Mouse (Mus musculus) heart, postnatal 25 days (tissue): ENCODE measurements around the gene Filip1. TPM values are rescaled to one million over a fixed set of nuclear protein-coding genes. Genes with fewer than 3 reads are reported as not detected.
A peak's percentile ranks its signal among the peaks of the same experiment; 100 is the strongest.
"Not testable (repeated sequence)": the region's sequence is repeated elsewhere in the genome, so short reads cannot be mapped to it uniquely, and the experiment has no call there.

ENCODE experiments used
- DNase-seq: peaks from one replicate; pipeline ENCODE4 v3.0.0; 2022; ENCODE audit warnings: low spot score
- intact Hi-C: fragments of 180-260 bp; cut with DNase I; formaldehyde crosslinking; loops from one replicate; pipeline ENCODE4 v1.15.1; 2025
- total RNA-seq, 2 experiments: library from RNA; stranded (reverse); gene quantifications; 2 replicates each; pipeline ENCODE4 v1.2.3; 2021

Gene Filip1
- total RNA-seq, result 100 to 1,000 TPM; 122 to 129 TPM

DNA sequence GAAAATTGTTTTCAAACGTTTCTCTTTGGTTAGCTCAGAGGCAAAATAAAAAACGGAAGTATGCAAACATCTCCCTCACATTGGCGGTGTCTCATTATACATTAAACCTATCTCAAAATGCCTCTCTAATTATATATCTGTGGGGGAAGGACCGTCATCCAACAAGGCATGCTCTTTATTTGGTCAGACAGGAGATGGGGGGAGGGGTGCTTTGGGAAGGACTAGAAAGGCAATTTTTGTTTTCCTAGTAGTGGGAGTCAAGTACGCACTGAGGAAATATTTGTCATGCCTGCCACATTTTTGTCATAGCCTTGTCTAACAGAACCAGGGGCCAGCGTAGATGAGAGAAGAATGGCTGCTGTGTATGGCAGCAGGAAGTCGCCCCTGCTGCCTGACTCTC is at the start of gene Filip1:
Gene Filip1, minus strand, starts transcription at position 101 of the 400 bp plus-strand sequence.
- DNase-seq, result no peak
- intact Hi-C loops, result no loop called here

GRCm38 (mm10) chr9:80057690-80058089 is 45.0 kb upstream of the Filip1 start:
- DNase-seq, result no peak
- intact Hi-C loops, result no loop called here

DNA sequence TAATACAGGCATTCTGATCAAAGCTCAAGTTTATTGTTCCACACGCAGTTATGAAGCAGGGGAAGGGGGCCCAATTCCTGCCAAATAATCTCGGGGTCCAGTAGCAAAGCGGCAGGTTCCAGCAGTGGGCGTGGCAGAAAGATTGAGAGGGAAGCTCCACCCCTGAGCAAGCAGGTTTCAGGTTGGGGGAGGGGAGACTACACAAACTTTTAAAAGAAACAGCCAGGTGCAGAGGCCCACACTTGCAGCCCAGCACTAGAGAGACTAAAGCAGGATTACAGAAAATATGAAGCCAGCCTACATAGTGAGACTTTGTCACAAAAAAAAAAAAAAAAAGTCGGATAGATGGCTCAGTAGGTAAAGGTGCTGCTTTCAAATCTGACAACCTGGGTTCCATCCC is 40.3 kb upstream of the Filip1 start:
- intact Hi-C loops, result no loop called here
- no peak for DNase-seq

- DNase-seq, intact Hi-C loops: not testable (repeated sequence)
These were observed 36.6 kb upstream of the Filip1 start for GRCm38 (mm10) chr9:80049271-80049670.

GRCm38 (mm10) chr9:80044301-80044700 is 31.6 kb upstream of the Filip1 start:
- intact Hi-C loops, DNase-seq: not testable (repeated sequence)

DNA sequence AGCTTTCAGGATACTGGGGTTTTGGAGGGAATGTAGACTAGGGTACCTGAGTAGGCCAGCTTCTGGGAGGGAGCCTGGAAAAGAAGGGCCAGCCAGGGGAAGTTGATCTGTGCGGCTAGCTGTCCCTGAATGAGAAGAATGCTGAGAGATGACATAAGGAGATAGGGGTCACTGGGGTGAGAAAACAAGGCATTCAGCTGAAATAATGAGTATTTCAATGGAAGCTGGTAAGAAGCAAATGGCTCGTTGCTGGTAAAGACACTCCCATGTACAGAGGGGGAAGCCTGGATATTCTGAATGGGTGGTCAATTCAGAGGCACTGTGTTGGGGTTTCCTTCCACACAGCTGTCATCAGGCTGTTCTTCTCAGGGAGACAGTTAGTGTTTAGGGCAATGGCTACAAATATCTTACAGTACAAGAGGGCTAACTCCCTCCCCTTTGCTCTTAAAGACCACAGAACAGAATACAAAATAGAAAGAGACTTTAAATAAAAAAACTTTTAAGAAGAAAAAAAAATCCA is 26.7 kb upstream of the Filip1 start:
- DNase-seq, result no peak
- intact Hi-C loops, result no loop called here

DNA sequence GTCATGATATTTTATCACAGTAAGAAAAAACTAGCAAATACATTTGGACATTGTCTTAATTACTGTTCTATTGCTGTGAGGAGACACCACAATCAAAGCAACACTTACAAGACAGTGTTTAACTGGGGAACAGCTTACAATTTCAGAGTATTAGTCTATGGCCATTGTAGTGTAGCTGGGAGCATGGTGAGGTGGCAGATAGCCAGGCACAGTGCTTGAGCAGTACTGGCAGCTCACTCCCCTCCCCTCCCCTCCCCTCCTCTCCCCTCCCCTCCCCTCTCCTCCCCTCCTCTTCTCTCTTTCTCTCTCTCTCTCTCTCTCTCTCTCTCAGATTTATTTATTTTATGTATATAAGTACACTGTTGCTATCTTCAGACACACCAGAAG is 25.3 kb upstream of the Filip1 start:
- no peak for DNase-seq
- intact Hi-C loops, result no loop called here

- no peak for DNase-seq
- intact Hi-C loops, result no loop called here
These were observed 24.8 kb upstream of the Filip1 start for GRCm38 (mm10) chr9:80037262-80037996.

- intact Hi-C loops, result no loop called here
- no peak for DNase-seq
These were observed 13.9 kb upstream of the Filip1 start for GRCm38 (mm10) chr9:80026581-80027021.

- intact Hi-C loops, result no loop called here
- DNase-seq, result peak; percentile 10
These were observed 13.4 kb upstream of the Filip1 start for GRCm38 (mm10) chr9:80026017-80026416.

DNA sequence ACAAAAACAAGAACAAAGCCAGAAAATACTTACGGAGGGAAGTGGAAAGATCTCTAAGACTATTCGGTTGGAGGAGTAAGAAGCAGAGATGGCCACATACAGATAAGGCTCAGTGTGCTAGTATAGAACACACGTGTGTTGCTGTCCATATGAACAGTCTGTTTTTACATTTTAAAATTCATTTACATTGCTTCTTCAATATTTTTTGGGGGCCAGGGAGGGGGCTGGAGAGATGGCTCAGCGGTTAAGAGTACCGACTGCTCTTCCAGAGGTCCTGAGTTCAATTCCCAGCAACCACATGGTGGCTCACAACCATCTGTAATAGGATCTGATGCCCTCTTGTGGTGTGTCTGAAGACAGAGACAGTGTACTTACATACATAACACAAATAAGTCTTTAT is 12.7 kb upstream of the Filip1 start:
- intact Hi-C loops, DNase-seq: not testable (repeated sequence)

DNA sequence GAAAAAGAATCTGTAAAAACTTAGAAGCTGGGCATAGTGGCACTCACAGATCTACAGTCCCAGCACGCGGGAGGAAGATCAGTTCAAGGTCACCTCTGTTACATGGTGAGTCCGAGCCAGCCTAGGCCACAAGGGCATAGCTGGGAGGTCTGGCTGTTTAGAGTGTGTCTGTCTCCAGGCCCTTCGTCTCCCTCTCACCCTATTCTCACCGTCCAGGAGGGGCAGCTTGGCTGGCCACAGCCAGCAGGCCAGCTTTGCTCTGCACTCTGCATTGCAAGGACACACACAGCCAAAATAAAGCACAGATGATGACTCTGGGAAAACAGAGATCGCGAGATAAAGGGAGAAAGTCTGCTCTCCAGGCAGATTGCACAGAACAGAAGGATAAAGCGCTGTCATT is 10.2 kb upstream of the Filip1 start:
- DNase-seq, result no peak
- intact Hi-C loops, result no loop called here

- intact Hi-C loops, result no loop called here
- no peak for DNase-seq
These were observed 9.0 kb upstream of the Filip1 start for GRCm38 (mm10) chr9:80021648-80022047.

GRCm38 (mm10) chr9:80020429-80020828 is 7.8 kb upstream of the Filip1 start:
- no peak for DNase-seq
- intact Hi-C loops, result no loop called here

GRCm38 (mm10) chr9:80012016-80012415 is 635 bp downstream of the Filip1 start:
- DNase-seq, result no peak
- intact Hi-C loops, result no loop called here

DNA sequence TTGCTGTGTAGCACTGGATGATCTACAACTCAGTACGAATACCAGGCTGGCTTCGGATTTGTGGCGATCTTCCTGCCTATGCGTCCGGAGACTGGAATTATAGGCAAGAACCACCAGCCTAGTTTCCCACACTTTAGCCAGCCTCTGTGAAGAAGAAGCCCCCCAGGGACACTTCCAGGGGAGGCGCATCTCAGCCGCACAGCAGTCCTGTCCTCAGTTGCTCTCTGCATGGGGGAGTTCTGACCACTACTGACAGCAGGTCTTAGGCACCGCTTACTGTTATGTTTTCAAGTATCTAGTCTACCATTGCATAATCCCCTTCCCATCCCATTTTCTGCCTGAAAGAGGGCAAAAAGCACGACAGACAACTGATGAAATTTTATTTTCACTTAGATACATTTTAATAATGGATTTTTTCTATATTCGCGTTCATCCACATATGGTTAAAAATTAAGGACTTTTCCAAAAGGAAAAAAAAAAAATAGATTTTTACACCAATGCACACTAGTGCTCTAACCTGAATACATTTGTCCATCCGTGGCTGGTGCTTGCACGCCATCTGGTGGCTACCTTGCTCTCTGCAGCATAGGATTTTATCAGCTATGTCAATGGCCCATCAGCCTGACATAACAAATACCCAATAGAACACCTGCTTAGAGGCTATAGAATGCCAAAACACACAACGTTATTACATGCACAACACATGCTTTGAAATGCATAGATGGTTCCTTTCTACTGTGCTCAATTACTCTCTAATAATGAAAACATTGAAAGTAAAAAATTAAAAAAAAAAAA is 10.1 kb downstream of the Filip1 start:
- intact Hi-C loops, result loop anchor here (1.0 to 5.0 kb wide), 3 partner anchors 22 to 240 kb away; no protein-coding TSS in a partner anchor
- peak; percentile 52 for DNase-seq

DNA sequence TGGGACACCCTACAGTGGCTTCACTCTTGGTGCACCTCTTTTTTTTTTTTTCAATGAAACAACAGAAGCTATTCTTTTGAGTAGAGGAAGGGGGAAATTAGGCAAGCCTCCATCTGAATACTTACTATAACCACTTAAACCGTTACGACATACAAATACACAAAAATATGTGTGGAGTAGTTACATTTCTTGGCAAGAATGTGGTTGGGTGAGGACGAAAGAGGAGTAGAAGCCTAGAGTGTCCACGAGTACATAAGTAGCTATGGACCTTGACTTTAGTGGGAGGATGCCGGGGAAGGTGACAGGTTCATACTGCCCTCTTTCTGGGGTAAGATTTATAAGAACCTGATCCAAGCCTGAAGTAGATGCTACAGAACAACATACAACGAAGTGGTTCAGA is 15.4 kb downstream of the Filip1 start:
- DNase-seq, result no peak
- intact Hi-C loops, result no loop called here

GRCm38 (mm10) chr9:79994296-79994695 is 18.4 kb downstream of the Filip1 start:
- intact Hi-C loops, result no loop called here
- DNase-seq, result no peak

DNA sequence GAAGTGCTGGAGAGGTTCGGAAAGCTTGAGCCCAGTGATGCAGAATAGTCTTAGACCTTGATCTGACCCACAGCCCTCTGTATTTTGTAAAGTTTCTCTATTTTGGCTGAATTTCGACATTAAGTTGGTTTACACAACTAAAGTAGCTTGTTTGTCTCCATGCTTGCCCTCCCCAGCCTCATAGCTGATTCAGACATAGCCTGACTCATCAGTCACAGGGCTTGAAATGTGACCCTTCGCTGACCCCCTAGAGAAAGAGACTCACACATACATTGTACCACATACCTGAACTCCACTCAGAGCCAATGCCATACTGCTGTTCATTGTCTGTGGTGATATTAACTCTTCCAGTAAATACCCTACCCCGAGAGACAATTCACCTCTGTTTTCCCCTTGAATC is 19.6 kb downstream of the Filip1 start:
- no peak for DNase-seq
- intact Hi-C loops, result no loop called here

DNA sequence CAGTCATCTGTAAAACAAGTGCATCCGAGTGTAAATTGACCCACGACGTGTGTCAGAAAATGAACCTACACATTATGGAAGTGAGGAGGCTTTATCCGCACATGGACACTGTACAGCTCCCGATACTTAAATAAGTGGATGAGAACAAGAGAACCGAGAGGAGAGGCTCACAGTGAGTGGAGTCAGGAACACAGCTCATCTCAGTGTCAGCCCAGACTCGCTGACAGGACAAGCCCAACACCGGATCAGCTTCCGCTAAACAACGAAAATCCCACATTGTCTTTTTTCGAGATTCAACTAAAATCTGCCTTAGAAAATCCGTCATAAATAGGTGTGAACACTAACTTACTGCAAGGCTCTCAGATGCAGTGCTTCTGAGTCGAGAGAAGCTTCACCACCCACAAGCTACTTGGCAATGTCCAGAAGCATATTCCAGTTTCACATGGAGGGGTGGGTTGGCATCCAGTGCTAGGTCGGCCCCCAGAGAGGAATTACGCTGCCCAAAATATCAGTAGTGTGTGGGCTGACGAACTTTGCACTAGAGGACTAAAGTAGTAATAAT is 22.1 kb downstream of the Filip1 start:
- intact Hi-C loops, result no loop called here
- no peak for DNase-seq

GRCm38 (mm10) chr9:79989703-79990102 is 22.9 kb downstream of the Filip1 start:
- no peak for DNase-seq
- intact Hi-C loops, result no loop called here
